Mouse (Mus musculus): ENCODE data around the gene Add1. TPM values are rescaled to one million over a fixed set of nuclear protein-coding genes. Genes with fewer than 3 reads are reported as not detected.
"Not testable (repeated sequence)": the region's sequence is repeated elsewhere in the genome, so short reads cannot be mapped to it uniquely, and the experiment has no call there.

Add1 gene
- polyA plus RNA-seq, 1 experiment from 2014 or later = 224 TPM

DNA sequence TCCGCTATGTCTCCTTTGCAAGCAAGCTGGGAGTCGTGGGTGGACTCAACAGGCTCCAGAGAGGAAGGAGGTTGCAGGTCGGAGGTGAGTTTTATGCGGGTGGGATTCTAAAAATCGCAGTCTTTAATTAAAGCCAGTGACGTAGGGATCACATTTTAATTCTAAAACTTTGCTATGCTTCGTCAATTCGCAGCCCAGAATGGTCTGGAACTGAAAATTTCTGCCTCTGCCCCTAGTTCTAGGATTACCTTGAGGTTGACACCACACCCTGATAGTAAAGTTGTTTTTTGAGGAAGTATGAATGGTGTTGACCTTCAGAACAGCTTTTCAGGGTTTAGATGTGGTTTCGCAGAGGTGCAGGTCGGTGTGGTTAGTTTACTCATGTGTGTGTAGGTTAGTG is 1.3 kb downstream of the Add1 start:
- H3K4me1 ChIP-seq (replicated peaks; ENCODE audit: control insufficient read depth, insufficient read depth, low read length) = peaks cover 18% of the 10 kb centered on the region
- no peaks in the 10 kb centered on the region for H3K9me3 ChIP-seq (ENCODE audit: control insufficient read depth, low read length)
- H3K36me3 ChIP-seq (ENCODE audit: control insufficient read depth, insufficient read depth) = no peaks in the 10 kb centered on the region
- H3K27me3 ChIP-seq (replicated peaks; ENCODE audit: control insufficient read depth, insufficient read depth, low read length) = no peaks in the 10 kb centered on the region
- H3K27ac ChIP-seq (ENCODE audit: low read length) = no peak overlapping the region
- WGBS = 29% methylated on average over 10 of the region's 10 CpGs
- H3K9ac ChIP-seq (replicated peaks; ENCODE audit: low read depth, low read length) = peak overlapping the region; percentile 100
- peak overlapping the region; percentile 97 for H3K4me3 ChIP-seq (replicated peaks; ENCODE audit: low read length)
- no peak for ATAC-seq
- peak overlapping the region; percentile 91 for H3K4me2 ChIP-seq (ENCODE audit: low read length)

DNA sequence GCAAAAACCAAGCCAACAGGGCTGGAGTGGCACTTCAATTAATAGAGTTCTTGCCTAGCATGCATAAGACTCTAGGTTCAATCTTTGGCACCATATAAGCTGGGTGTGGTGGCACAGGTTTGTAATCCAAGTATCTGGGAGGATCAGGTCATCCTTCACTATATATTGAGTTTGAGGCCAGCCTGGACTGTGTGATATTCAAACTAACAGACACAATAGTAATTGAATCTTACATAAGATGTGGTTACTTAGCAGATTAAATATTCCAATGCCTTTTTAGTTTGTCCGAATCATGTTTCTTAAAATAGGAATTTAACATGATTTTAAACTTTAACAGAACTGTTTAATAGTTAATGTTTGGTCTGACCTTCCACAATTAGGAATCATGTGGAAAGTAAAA is 2.8 kb downstream of the Add1 start:
- Histone ChIP-seq H3K27me3 (replicated peaks; ENCODE audit: control insufficient read depth, insufficient read depth, low read length) (no peaks in the 10 kb centered on the region), H3K4me1 (replicated peaks; ENCODE audit: control insufficient read depth, insufficient read depth, low read length) (peaks cover 18% of the 10 kb centered on the region), H3K27ac (ENCODE audit: low read length) (no peak overlapping the region), H3K4me3 (replicated peaks; ENCODE audit: low read length) (no peak overlapping the region), H3K9me3 (ENCODE audit: control insufficient read depth, low read length) (no peaks in the 10 kb centered on the region), H3K4me2 (ENCODE audit: low read length) (no peak overlapping the region), H3K9ac (replicated peaks; ENCODE audit: low read depth, low read length) (no peak overlapping the region), H3K36me3 (ENCODE audit: control insufficient read depth, insufficient read depth) (no peaks in the 10 kb centered on the region)
- WGBS = 90% methylated on average over 1 of the region's 1 CpGs
- no peak for ATAC-seq

DNA sequence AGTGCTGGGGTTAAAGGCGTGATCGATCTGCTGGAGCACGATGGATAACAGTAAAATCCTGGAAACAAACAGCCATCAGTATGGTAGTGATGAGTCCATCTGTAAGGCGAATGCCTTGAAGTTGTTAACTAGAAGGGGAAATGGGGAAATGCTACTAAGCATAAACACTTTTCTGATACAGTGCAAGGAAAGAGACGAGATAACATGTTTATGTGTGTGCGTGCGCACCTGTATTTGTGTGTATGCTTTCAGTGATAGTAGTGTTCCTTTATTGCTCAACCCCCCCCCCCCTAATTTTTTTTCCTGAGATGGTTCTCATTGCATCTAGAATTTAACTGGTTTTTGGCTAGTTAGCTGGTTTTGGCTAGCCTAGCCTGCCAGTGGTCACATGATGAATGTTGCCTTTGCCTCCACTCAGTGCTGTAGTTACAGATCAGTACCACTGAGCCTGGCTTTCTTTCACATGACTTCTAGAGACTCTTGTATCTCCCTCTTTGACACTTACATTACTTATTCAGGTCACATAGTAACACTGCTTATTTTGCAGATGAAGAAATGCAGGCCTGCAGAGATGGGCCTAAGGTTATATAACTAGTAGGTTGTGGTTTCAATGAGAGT is 4.7 kb downstream of the Add1 start:
- Histone ChIP-seq H3K9me3 (ENCODE audit: control insufficient read depth, low read length) (no peaks in the 10 kb centered on the region), H3K36me3 (ENCODE audit: control insufficient read depth, insufficient read depth) (no peaks in the 10 kb centered on the region), H3K27me3 (replicated peaks; ENCODE audit: control insufficient read depth, insufficient read depth, low read length) (no peaks in the 10 kb centered on the region), H3K4me2 (ENCODE audit: low read length) (no peak overlapping the region), H3K4me1 (replicated peaks; ENCODE audit: control insufficient read depth, insufficient read depth, low read length) (peaks cover 17% of the 10 kb centered on the region), H3K9ac (replicated peaks; ENCODE audit: low read depth, low read length) (no peak overlapping the region), H3K27ac (ENCODE audit: low read length) (no peak overlapping the region), H3K4me3 (replicated peaks; ENCODE audit: low read length) (no peak overlapping the region)
- 96% methylated on average over 7 of the region's 7 CpGs for WGBS
- no peak for ATAC-seq

DNA sequence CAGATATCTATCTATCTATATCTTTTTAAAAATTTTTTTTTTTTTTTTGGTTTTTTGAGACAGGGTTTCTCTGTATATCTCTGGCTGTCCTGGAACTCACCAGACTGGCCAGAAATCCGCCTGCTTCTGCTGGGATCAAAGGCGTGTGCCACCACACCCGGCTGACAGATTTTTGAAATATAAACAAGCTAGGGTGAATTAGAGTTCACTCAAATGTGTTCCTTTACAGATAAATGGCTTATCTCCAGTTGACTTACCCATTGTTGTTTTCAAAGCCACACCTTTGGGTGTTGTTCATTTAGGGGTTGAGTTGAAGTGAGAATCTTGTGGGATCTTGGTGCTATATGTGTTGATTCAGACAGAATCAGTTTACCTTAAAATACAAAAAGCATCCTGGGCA is 5.9 kb downstream of the Add1 start:
- Histone ChIP-seq H3K27me3 (replicated peaks; ENCODE audit: control insufficient read depth, insufficient read depth, low read length) (no peaks in the 10 kb centered on the region), H3K4me3 (replicated peaks; ENCODE audit: low read length) (no peak overlapping the region), H3K9me3 (ENCODE audit: control insufficient read depth, low read length) (no peaks in the 10 kb centered on the region), H3K4me1 (replicated peaks; ENCODE audit: control insufficient read depth, insufficient read depth, low read length) (peaks cover 17% of the 10 kb centered on the region), H3K4me2 (ENCODE audit: low read length) (no peak overlapping the region), H3K27ac (ENCODE audit: low read length) (no peak overlapping the region), H3K9ac (replicated peaks; ENCODE audit: low read depth, low read length) (no peak overlapping the region), H3K36me3 (ENCODE audit: control insufficient read depth, insufficient read depth) (no peaks in the 10 kb centered on the region)
- no peak for ATAC-seq
- WGBS = 89% methylated on average over 3 of the region's 3 CpGs

DNA sequence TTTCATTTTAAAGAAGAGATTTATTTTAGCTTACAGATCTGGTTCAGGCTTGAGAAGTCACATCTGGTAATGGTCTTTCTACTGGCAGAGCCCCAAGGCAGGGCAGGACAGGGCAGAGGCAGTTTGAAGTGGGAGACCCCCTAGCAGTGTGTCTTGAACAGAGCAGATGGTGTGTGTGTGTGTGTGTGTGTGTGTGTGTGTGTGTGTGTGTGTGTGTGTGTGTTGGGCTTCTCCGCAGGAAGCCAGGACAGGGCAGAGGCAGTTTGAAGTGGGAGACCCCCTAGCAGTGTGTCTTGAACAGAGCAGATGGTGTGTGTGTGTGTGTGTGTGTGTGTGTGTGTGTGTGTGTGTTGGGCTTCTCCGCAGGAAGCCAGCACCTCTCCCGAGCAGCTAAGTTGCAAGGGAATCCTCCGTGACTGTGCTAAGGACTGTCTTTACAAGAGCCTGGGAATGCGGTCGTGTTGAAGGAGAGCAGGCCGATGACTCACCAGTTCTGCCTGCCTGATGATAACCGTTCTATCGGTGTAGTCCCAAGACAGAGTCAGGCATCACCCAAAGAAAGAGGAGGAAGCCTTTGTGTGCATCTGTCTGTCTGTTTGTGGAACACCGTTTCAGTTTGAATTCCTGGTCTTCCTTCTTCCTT is 8.3 kb downstream of the Add1 start:
- not testable (repeated sequence) for H3K9me3 ChIP-seq (ENCODE audit: control insufficient read depth, low read length); H3K9ac ChIP-seq (replicated peaks; ENCODE audit: low read depth, low read length); H3K27me3 ChIP-seq (replicated peaks; ENCODE audit: control insufficient read depth, insufficient read depth, low read length); H3K4me2 ChIP-seq (ENCODE audit: low read length); H3K36me3 ChIP-seq (ENCODE audit: control insufficient read depth, insufficient read depth); H3K4me1 ChIP-seq (replicated peaks; ENCODE audit: control insufficient read depth, insufficient read depth, low read length); H3K4me3 ChIP-seq (replicated peaks; ENCODE audit: low read length)
- ATAC-seq = peak; percentile 80
- H3K27ac ChIP-seq (ENCODE audit: low read length) = peak overlapping the region; percentile 21
- 53% methylated on average over 10 of the region's 10 CpGs for WGBS

DNA sequence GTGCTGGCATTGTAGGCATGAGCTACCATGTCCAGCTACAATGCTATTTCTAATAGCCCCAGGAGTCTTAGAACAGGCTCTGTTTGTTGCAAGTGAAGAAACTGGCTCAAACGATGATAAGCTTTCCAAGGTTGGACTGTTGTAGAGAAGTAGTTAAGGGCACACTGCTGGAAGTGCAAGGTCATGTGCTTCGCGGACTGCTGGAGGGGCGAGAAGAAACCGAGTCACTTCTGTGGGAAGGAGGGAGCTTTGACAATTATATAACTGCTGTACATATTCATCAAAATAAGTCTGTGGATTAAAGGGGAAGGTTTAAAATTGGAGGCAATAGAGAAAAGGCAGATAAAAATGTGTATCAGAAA is 8.8 kb downstream of the Add1 start:
- peak overlapping the region; percentile 21 for H3K27ac ChIP-seq (ENCODE audit: low read length)
- 70% methylated on average over 5 of the region's 5 CpGs for WGBS
- H3K9ac ChIP-seq (replicated peaks; ENCODE audit: low read depth, low read length) = no peak overlapping the region
- no peaks in the 10 kb centered on the region for H3K27me3 ChIP-seq (replicated peaks; ENCODE audit: control insufficient read depth, insufficient read depth, low read length)
- peaks cover 6% of the 10 kb centered on the region for H3K4me1 ChIP-seq (replicated peaks; ENCODE audit: control insufficient read depth, insufficient read depth, low read length)
- ATAC-seq = no peak
- H3K4me3 ChIP-seq (replicated peaks; ENCODE audit: low read length) = no peak overlapping the region
- H3K9me3 ChIP-seq (ENCODE audit: control insufficient read depth, low read length) = no peaks in the 10 kb centered on the region
- no peaks in the 10 kb centered on the region for H3K36me3 ChIP-seq (ENCODE audit: control insufficient read depth, insufficient read depth)
- H3K4me2 ChIP-seq (ENCODE audit: low read length) = no peak overlapping the region

DNA sequence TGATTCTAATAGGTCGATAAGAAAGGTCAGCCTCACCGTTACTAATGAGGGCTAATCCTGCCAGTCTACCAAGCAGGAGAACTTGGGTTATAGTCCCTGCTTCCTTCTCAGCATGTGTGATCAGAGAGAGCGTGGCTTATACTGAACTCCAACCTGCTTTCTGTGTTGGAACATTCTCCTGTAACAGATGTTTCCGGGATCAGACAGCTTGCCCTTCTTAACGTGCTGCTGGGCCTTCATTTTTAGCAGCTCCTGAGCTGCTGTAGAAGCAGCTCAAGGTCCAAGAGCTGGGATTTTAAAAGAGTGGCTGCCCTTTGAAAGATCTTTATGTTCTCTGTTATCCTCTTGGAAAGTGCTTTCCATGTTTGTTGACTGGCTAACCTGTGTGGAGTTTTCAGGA is 11.8 kb downstream of the Add1 start:
- no peaks in the 10 kb centered on the region for H3K27me3 ChIP-seq (replicated peaks; ENCODE audit: control insufficient read depth, insufficient read depth, low read length)
- no peak overlapping the region for H3K27ac ChIP-seq (ENCODE audit: low read length)
- no peaks in the 10 kb centered on the region for H3K36me3 ChIP-seq (ENCODE audit: control insufficient read depth, insufficient read depth)
- peaks cover 10% of the 10 kb centered on the region for H3K4me1 ChIP-seq (replicated peaks; ENCODE audit: control insufficient read depth, insufficient read depth, low read length)
- 65% methylated on average over 5 of the region's 5 CpGs for WGBS
- no peak overlapping the region for H3K4me2 ChIP-seq (ENCODE audit: low read length)
- no peak overlapping the region for H3K4me3 ChIP-seq (replicated peaks; ENCODE audit: low read length)
- ATAC-seq = no peak
- no peak overlapping the region for H3K9ac ChIP-seq (replicated peaks; ENCODE audit: low read depth, low read length)
- no peaks in the 10 kb centered on the region for H3K9me3 ChIP-seq (ENCODE audit: control insufficient read depth, low read length)

DNA sequence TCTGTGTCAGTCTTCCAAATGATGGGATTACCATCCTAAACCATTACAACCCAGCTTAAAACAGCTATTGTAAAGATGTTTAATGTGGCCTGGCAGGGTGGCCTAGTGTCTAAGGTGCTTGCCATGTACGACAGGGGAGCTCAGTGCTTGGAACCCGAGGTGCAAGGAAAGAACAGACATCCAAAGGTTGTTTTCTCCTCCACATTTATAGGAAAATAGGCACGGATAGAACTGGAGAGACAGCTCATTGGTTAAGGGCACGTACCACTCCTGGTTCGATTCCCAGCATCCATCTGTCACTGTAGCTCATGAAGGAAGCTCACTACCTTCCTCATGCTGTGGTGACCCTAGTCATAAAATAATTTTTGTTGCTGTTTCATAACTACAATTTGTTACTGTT is 14.4 kb downstream of the Add1 start:
- Histone ChIP-seq H3K4me3 (replicated peaks; ENCODE audit: low read length) (no peak overlapping the region), H3K27me3 (replicated peaks; ENCODE audit: control insufficient read depth, insufficient read depth, low read length) (no peaks in the 10 kb centered on the region), H3K36me3 (ENCODE audit: control insufficient read depth, insufficient read depth) (no peaks in the 10 kb centered on the region), H3K9me3 (ENCODE audit: control insufficient read depth, low read length) (no peaks in the 10 kb centered on the region), H3K27ac (ENCODE audit: low read length) (no peak overlapping the region), H3K9ac (replicated peaks; ENCODE audit: low read depth, low read length) (no peak overlapping the region), H3K4me1 (replicated peaks; ENCODE audit: control insufficient read depth, insufficient read depth, low read length) (peaks cover 16% of the 10 kb centered on the region), H3K4me2 (ENCODE audit: low read length) (no peak overlapping the region)
- ATAC-seq = no peak
- 73% methylated on average over 5 of the region's 5 CpGs for WGBS

DNA sequence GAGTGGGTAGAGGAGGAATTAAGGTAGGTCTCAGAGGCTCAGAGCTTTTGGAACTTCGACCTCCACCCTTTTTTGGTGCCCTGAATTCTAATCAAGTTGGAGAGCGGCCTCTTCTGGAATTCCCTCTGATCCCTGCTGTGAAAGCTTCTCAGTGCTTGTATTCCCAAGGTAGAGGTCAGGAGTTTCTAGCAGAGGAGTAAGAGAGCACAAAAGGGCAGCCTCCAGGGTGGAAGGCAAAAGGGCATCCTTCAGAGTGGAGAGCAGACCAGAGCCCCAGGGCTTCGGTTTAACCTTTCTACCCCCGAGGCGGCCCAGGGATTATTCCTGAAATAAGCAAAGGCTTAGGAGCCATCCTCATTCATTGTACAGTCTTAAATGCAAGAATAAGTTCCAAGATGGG is 16.6 kb downstream of the Add1 start:
- no peaks in the 10 kb centered on the region for H3K27me3 ChIP-seq (replicated peaks; ENCODE audit: control insufficient read depth, insufficient read depth, low read length)
- no peak for ATAC-seq
- H3K4me3 ChIP-seq (replicated peaks; ENCODE audit: low read length) = no peak overlapping the region
- 18% methylated on average over 5 of the region's 5 CpGs for whole genome bisulfite sequencing
- H3K27ac ChIP-seq (ENCODE audit: low read length) = no peak overlapping the region
- no peak overlapping the region for H3K9ac ChIP-seq (replicated peaks; ENCODE audit: low read depth, low read length)
- no peaks in the 10 kb centered on the region for H3K36me3 ChIP-seq (ENCODE audit: control insufficient read depth, insufficient read depth)
- H3K4me1 ChIP-seq (replicated peaks; ENCODE audit: control insufficient read depth, insufficient read depth, low read length) = peaks cover 16% of the 10 kb centered on the region
- H3K9me3 ChIP-seq (ENCODE audit: control insufficient read depth, low read length) = no peaks in the 10 kb centered on the region
- H3K4me2 ChIP-seq (ENCODE audit: low read length) = no peak overlapping the region

DNA sequence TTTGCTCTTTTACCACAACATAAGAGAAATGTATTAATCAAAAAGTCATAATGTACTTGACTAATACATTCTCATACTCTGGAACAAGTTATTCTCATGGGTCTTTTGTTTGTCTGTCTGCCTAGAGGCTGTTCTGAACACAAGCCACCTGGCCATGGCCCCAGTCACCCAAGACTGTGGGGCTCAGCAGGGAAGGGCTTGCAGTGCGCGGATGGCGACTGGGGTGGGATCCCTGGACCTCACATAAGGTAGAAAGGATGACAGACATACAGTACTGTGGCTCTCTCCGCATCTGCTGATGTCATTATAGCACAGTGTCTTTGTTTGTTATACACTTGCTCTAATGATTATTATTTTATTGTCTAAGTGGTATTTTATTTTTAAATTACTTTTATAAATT is 17.2 kb downstream of the Add1 start:
- Histone ChIP-seq H3K36me3 (ENCODE audit: control insufficient read depth, insufficient read depth) (no peaks in the 10 kb centered on the region), H3K27ac (ENCODE audit: low read length) (no peak overlapping the region), H3K4me3 (replicated peaks; ENCODE audit: low read length) (no peak overlapping the region), H3K9ac (replicated peaks; ENCODE audit: low read depth, low read length) (peak overlapping the region; percentile 29; the same call in 1 of the 2 replicates), H3K4me1 (replicated peaks; ENCODE audit: control insufficient read depth, insufficient read depth, low read length) (peaks cover 16% of the 10 kb centered on the region), H3K9me3 (ENCODE audit: control insufficient read depth, low read length) (no peaks in the 10 kb centered on the region), H3K4me2 (ENCODE audit: low read length) (no peak overlapping the region), H3K27me3 (replicated peaks; ENCODE audit: control insufficient read depth, insufficient read depth, low read length) (no peaks in the 10 kb centered on the region)
- 17% methylated on average over 4 of the region's 4 CpGs for WGBS
- ATAC-seq = no peak
